Mouse (Mus musculus): ENCODE measurements around the gene 1810009J06Rik. TPM values are rescaled to one million over a fixed set of nuclear protein-coding genes. Genes with fewer than 3 reads are reported as not detected.
"Not testable (repeated sequence)": the region's sequence is repeated elsewhere in the genome, so short reads cannot be mapped to it uniquely, and the experiment has no call there.

Gene 1810009J06Rik
- polyA plus RNA-seq (2016; fragmentation: Nextera tagmentation; extraction: Ambion mirVana): not detected in 2 replicates

DNA sequence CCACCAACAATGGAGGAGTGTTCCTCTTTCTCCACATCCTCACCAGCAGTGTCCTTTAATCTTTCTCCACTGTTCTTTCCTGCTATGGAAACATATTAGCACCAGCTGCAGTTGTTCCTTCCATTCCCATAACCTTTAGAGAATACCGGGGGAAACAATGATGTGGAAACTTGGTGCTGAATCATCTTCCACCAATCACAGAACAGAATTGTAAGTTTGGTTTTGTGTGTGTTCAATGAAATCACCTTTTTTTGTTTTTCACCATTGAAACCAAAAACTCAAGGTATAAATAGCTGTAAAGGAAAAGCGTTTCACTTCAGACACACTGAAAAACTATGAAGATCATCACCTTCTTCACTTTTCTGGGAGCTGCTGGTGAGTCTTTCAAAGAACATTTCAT lies at the start of gene 1810009J06Rik:
1810009J06Rik (plus strand) TSS at position 301 of the 400 bp plus-strand sequence.
- not testable (repeated sequence) for ATAC-seq; H3K27me3 ChIP-seq (replicated peaks); H3K4me1 ChIP-seq; H3K4me2 ChIP-seq; H3K9me3 ChIP-seq (replicated peaks); H3K9ac ChIP-seq; H3K27ac ChIP-seq; H3K4me3 ChIP-seq; H3K36me3 ChIP-seq
- WGBS (ENCODE audit: insufficient replicate concordance): 82% methylated on average over 2 of the region's 2 CpGs

- WGBS (ENCODE audit: insufficient replicate concordance): 65% methylated on average over 4 of the region's 4 CpGs
- Histone ChIP-seq H3K27ac (no peak overlapping the region), H3K4me1 (no peaks in the 10 kb centered on the region), H3K4me2 (no peak overlapping the region), H3K27me3 (replicated peaks) (no peaks in the 10 kb centered on the region), H3K4me3 (no peak overlapping the region), H3K36me3 (no peaks in the 10 kb centered on the region), H3K9me3 (replicated peaks) (no peaks in the 10 kb centered on the region), H3K9ac (no peak overlapping the region)
- ATAC-seq: no peak
Measured at GRCm38 (mm10) chr6:40919954-40920353, 44.6 kb upstream of the 1810009J06Rik start.

GRCm38 (mm10) chr6:40940457-40940856 lies 24.1 kb upstream of the 1810009J06Rik start, which contains the start of gene 1700074P13Rik:
TSS of gene 1700074P13Rik (minus strand) at chr6:40940557.
- Histone ChIP-seq H3K4me2 (no peak within 1 kb of the TSS), H3K9me3 (replicated peaks) (no peaks in the 10 kb centered on the region), H3K4me1 (no peaks in the 10 kb centered on the region), H3K9ac (no peak within 1 kb of the TSS), H3K36me3 (no peaks in the 10 kb centered on the region), H3K27ac (no peak within 1 kb of the TSS), H3K4me3 (no peak within 1 kb of the TSS), H3K27me3 (replicated peaks) (no peaks in the 10 kb centered on the region)
- ATAC-seq: no peak
- WGBS (ENCODE audit: insufficient replicate concordance): 83% methylated on average over 10 of the region's 10 CpGs

DNA sequence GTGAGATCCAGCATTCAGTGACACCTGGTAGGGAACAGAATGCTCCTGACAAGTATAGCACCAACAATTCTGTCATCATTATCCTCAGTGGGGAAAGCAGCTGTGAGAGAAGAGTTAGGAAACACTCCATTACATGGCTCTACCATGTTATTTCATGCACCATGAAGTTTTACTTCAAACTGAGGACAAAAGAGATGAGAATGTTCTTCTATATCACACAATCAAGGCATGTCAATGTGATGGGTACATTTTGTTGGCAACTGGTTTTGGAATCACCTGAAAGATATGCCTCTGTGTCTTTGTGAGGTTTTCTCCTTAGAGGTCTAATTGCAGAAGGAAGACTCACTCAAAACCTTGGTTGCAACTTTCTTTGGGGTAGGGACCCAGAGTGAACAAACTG lies 12.8 kb upstream of the 1810009J06Rik start, which contains the start of gene Gm4744:
Gm4744 (minus strand) TSS at position 101 of the 400 bp plus-strand sequence.
- no peaks in the 10 kb centered on the region for H3K4me1 ChIP-seq
- no peak within 1 kb of the TSS for H3K9ac ChIP-seq
- H3K4me3 ChIP-seq: no peak within 1 kb of the TSS
- H3K36me3 ChIP-seq: no peaks in the 10 kb centered on the region
- no peaks in the 10 kb centered on the region for H3K27me3 ChIP-seq (replicated peaks)
- ATAC-seq: no peak
- no peak within 1 kb of the TSS for H3K4me2 ChIP-seq
- H3K27ac ChIP-seq: no peak within 1 kb of the TSS
- H3K9me3 ChIP-seq (replicated peaks): no peaks in the 10 kb centered on the region

GRCm38 (mm10) chr6:40953716-40954115 lies 10.8 kb upstream of the 1810009J06Rik start:
- WGBS (ENCODE audit: insufficient replicate concordance): 38% methylated on average over 2 of the region's 2 CpGs

GRCm38 (mm10) chr6:40999379-40999778 lies 34.8 kb downstream of the 1810009J06Rik start, which contains the start of gene Gm2663:
TSS of gene Gm2663 (minus strand) at chr6:40999479.
- not testable (repeated sequence) for H3K9ac ChIP-seq; H3K36me3 ChIP-seq; H3K4me3 ChIP-seq; H3K27ac ChIP-seq; H3K9me3 ChIP-seq (replicated peaks); H3K4me1 ChIP-seq; H3K27me3 ChIP-seq (replicated peaks); H3K4me2 ChIP-seq; ATAC-seq

More at GRCm38 (mm10) chr6:40953716-40954115, 10.8 kb upstream of the 1810009J06Rik start:
- Histone ChIP-seq H3K4me1 (no peaks in the 10 kb centered on the region), H3K27me3 (replicated peaks) (no peaks in the 10 kb centered on the region), H3K4me2 (no peak overlapping the region), H3K27ac (no peak overlapping the region), H3K36me3 (no peaks in the 10 kb centered on the region), H3K4me3 (no peak overlapping the region), H3K9me3 (replicated peaks) (no peaks in the 10 kb centered on the region; the same call in 1 of the 2 replicates), H3K9ac (no peak overlapping the region)
- ATAC-seq: no peak

DNA sequence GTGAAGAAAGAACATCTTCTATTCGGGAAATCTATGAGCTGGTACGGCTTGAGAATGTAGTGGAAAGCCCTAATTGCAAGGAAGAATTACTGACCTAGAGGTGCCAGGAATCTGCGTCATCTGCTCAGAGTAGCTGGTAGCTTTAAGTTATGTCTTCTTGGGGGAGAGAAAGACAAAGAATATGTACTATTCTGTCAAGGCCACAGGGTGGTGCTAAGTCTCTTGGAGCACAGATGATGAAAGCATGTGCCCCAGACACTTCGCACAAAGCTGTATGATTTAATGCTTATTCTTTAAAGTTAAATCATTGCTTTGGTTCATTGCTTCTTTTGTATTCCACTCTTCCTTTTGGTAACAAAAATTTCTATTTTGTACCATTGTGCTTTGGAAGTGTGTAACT lies 50.5 kb downstream of the 1810009J06Rik start:
- Histone ChIP-seq H3K9ac (no peak overlapping the region), H3K27ac (no peak overlapping the region), H3K4me1 (no peaks in the 10 kb centered on the region), H3K4me2 (no peak overlapping the region), H3K27me3 (replicated peaks) (no peaks in the 10 kb centered on the region), H3K9me3 (replicated peaks) (no peaks in the 10 kb centered on the region), H3K4me3 (no peak overlapping the region), H3K36me3 (no peaks in the 10 kb centered on the region)
- WGBS (ENCODE audit: insufficient replicate concordance): 69% methylated on average over 4 of the region's 4 CpGs
- no peak for ATAC-seq

Other genes with a start within 250 kb of the 1810009J06Rik start
- not detected in 2 replicates for gene Moxd2, start 77.3 kb upstream of the 1810009J06Rik start, polyA plus RNA-seq (2016; fragmentation: Nextera tagmentation; extraction: Ambion mirVana)
- gene Prss58, start 64.4 kb upstream of the 1810009J06Rik start, polyA plus RNA-seq (2016; fragmentation: Nextera tagmentation; extraction: Ambion mirVana): not detected in 2 replicates
- gene 1700074P13Rik, start 24.2 kb upstream of the 1810009J06Rik start, polyA plus RNA-seq (2016; fragmentation: Nextera tagmentation; extraction: Ambion mirVana): not detected in 2 replicates
- gene Gm4744, start 12.9 kb upstream of the 1810009J06Rik start, polyA plus RNA-seq (2016; fragmentation: Nextera tagmentation; extraction: Ambion mirVana): not detected in 2 replicates
- not detected in 2 replicates for gene Gm2663, start 34.7 kb downstream of the 1810009J06Rik start, polyA plus RNA-seq (2016; fragmentation: Nextera tagmentation; extraction: Ambion mirVana)
- not detected in 2 replicates for gene 2210010C04Rik, start 70.8 kb downstream of the 1810009J06Rik start, polyA plus RNA-seq (2016; fragmentation: Nextera tagmentation; extraction: Ambion mirVana)

All from liver, embryonic 12.5 days (tissue).